Mouse (Mus musculus): ENCODE results near the gene Lrrc25. TPM values are rescaled to one million over a fixed set of nuclear protein-coding genes. Genes with fewer than 3 reads are reported as not detected.

Lrrc25 gene
- total RNA-seq, 2 experiments from 2014 or later: 0.38 to 0.64 TPM

GRCm38 (mm10) chr8:70645501-70646224 lies 29.7 kb downstream of the Lrrc25 start:
- no peak for DNase-seq
- intact Hi-C loops (cut with DNase I): no loop called here

GRCm38 (mm10) chr8:70646369-70646768 lies 30.4 kb downstream of the Lrrc25 start:
- no peak for DNase-seq
- intact Hi-C loops (cut with DNase I): no loop called here

GRCm38 (mm10) chr8:70646775-70647174 lies 30.8 kb downstream of the Lrrc25 start:
- DNase-seq: no peak
- intact Hi-C loops (cut with DNase I): no loop called here

- intact Hi-C loops (cut with DNase I): no loop called here
- DNase-seq: no peak
Measured at GRCm38 (mm10) chr8:70647343-70648163, 31.6 kb downstream of the Lrrc25 start.

- DNase-seq: no peak
- intact Hi-C loops (cut with DNase I): no loop called here
Measured at GRCm38 (mm10) chr8:70648164-70648442, 32.1 kb downstream of the Lrrc25 start.

- no peak for DNase-seq
Measured at GRCm38 (mm10) chr8:70648921-70649320, 33.0 kb downstream of the Lrrc25 start.

GRCm38 (mm10) chr8:70649324-70649723 lies 33.4 kb downstream of the Lrrc25 start:
- intact Hi-C loops (cut with DNase I): no loop called here
- peak; percentile 51 to 71 for DNase-seq

More at GRCm38 (mm10) chr8:70648921-70649320, 33.0 kb downstream of the Lrrc25 start:
- intact Hi-C loops (cut with DNase I): no loop called here

GRCm38 (mm10) chr8:70650351-70650750 lies 34.4 kb downstream of the Lrrc25 start:
- intact Hi-C loops (cut with DNase I): loop anchor here (5.0 kb wide), 1 partner anchor 33 kb away; the partner anchor contains the start of gene Lrrc25
- no peak for DNase-seq

- DNase-seq: peak in 1 of 2 experiments; percentile 55
- intact Hi-C loops (cut with DNase I): loop anchor here (2.0 to 5.0 kb wide), 2 partner anchors 24 to 36 kb away; partner anchors contain the start of gene Lrrc25
Measured at GRCm38 (mm10) chr8:70653226-70653625, 37.3 kb downstream of the Lrrc25 start.

GRCm38 (mm10) chr8:70654121-70654520 lies 38.2 kb downstream of the Lrrc25 start:
- intact Hi-C loops (cut with DNase I): loop anchor here (5.0 kb wide), 1 partner anchor 37 kb away; the partner anchor contains the start of gene Lrrc25
- DNase-seq: no peak

GRCm38 (mm10) chr8:70655469-70655868 lies 39.5 kb downstream of the Lrrc25 start:
- no peak for DNase-seq
- intact Hi-C loops (cut with DNase I): no loop called here

- intact Hi-C loops (cut with DNase I): no loop called here
- no peak for DNase-seq
Measured at GRCm38 (mm10) chr8:70656193-70656790, 40.3 kb downstream of the Lrrc25 start.

- intact Hi-C loops (cut with DNase I): no loop called here
- DNase-seq: no peak
Measured at GRCm38 (mm10) chr8:70657214-70657613, 41.3 kb downstream of the Lrrc25 start.

- intact Hi-C loops (cut with DNase I): no loop called here
- DNase-seq: no peak
Measured at GRCm38 (mm10) chr8:70657739-70658138, 41.8 kb downstream of the Lrrc25 start.

- intact Hi-C loops (cut with DNase I): no loop called here
Measured at GRCm38 (mm10) chr8:70658897-70659603, 43.1 kb downstream of the Lrrc25 start.

GRCm38 (mm10) chr8:70659604-70660272 lies 43.8 kb downstream of the Lrrc25 start:
- DNase-seq: peak; percentile 85 to 87
- intact Hi-C loops (cut with DNase I): no loop called here

More at GRCm38 (mm10) chr8:70658897-70659603, 43.1 kb downstream of the Lrrc25 start:
- DNase-seq: no peak

- DNase-seq: peak in 1 of 2 experiments; percentile 13
- intact Hi-C loops (cut with DNase I): no loop called here
Measured at GRCm38 (mm10) chr8:70660273-70660725, 44.3 kb downstream of the Lrrc25 start, which contains the start of gene Pgpep1. Gene Pgpep1, minus strand, starts transcription at chr8:70660388.

- intact Hi-C loops (cut with DNase I): no loop called here
- DNase-seq: no peak
Measured at GRCm38 (mm10) chr8:70663691-70664090, 47.7 kb downstream of the Lrrc25 start.

GRCm38 (mm10) chr8:70664631-70665030 lies 48.7 kb downstream of the Lrrc25 start:
- intact Hi-C loops (cut with DNase I): no loop called here
- DNase-seq: no peak

GRCm38 (mm10) chr8:70665599-70665998 lies 49.6 kb downstream of the Lrrc25 start:
- intact Hi-C loops (cut with DNase I): no loop called here
- no peak for DNase-seq
